Mouse (Mus musculus) liver, embryonic 14.5 days (tissue): ENCODE data around the gene Xpo4. TPM values are rescaled to one million over a fixed set of nuclear protein-coding genes. Genes with fewer than 3 reads are reported as not detected.
A peak's percentile ranks its signal among the peaks of the same experiment; 100 is the strongest.

Experiments
- ATAC-seq: fragments of 200-750 bp; cut with Nextera tagmentation; 2 replicates; pipeline ENCODE4 v1.8.0; 2017; ENCODE audit warnings: moderate number of reproducible peaks, mild to moderate bottlenecking, moderate library complexity; ENCODE audit not compliant: insufficient read depth
- DNase-seq, 3 experiments: peaks; one replicate each; pipeline ENCODE4 v3.0.0-alpha.2; 2012 to 2013; ENCODE audit warnings: low read depth in 3 of 3, low spot score in 3 of 3
- H3K27ac ChIP-seq: fragments of 300-500 bp; sonication (generic); 2 replicates; pipeline ENCODE4 v1.5.1; 2014; ENCODE audit warnings: moderate library complexity, mild to moderate bottlenecking, control low read depth, inconsistent platforms
- H3K27me3 ChIP-seq: fragments of 300-500 bp; sonication (generic); 2 replicates; pipeline ENCODE4 v1.6.1; 2014; ENCODE audit warnings: mild to moderate bottlenecking, low read length, moderate library complexity; ENCODE audit not compliant: control insufficient read depth, insufficient read depth
- H3K36me3 ChIP-seq: fragments of 300-500 bp; sonication (generic); replicated peaks from 2 replicates; pipeline ENCODE4 v1.6.1; 2014; ENCODE audit warnings: low read depth; ENCODE audit not compliant: control insufficient read depth, insufficient read depth
- H3K4me1 ChIP-seq, 2 experiments: fragments of 200-500 bp in 1 of 2; fragments of 300-500 bp in 1 of 2; sonication (generic) in 1 of 2; replicated peaks; 2 replicates each; pipeline ENCODE4 v1.6.1; 2012 to 2014; ENCODE audit warnings: antibody characterized with exemption in 1 of 2, inconsistent platforms in 1 of 2, low read length in 1 of 2; ENCODE audit not compliant: control insufficient read depth in 2 of 2, insufficient read depth in 2 of 2
- H3K4me2 ChIP-seq: fragments of 300-500 bp; sonication (generic); 2 replicates; pipeline ENCODE4 v1.6.1; 2014; ENCODE audit warnings: low read depth, mild to moderate bottlenecking, control low read depth, moderate library complexity
- H3K4me3 ChIP-seq, 2 experiments: fragments of 200-500 bp in 1 of 2; fragments of 300-500 bp in 1 of 2; sonication (generic) in 1 of 2; 2 replicates each; pipeline ENCODE4 v1.5.1; 2012 to 2014; ENCODE audit warnings: low read depth in 2 of 2, low read length in 2 of 2, mild to moderate bottlenecking in 2 of 2, control low read depth in 1 of 2, inconsistent platforms in 1 of 2, moderate library complexity in 1 of 2; ENCODE audit not compliant: insufficient read depth in 1 of 2
- H3K9ac ChIP-seq: fragments of 300-500 bp; sonication (generic); replicated peaks from 2 replicates; pipeline ENCODE4 v1.6.1; 2014; ENCODE audit warnings: mild to moderate bottlenecking, control low read depth, moderate library complexity
- H3K9me3 ChIP-seq: fragments of 300-500 bp; sonication (generic); 2 replicates; pipeline ENCODE4 v1.6.1; 2016; ENCODE audit warnings: low read length, mixed read lengths; ENCODE audit not compliant: control insufficient read depth
- CTCF ChIP-seq: IDR thresholded peaks from 2 replicates; pipeline ENCODE4 v1.5.1; 2016; ENCODE audit warnings: antibody characterized with exemption, low read depth, control low read depth
- EP300 ChIP-seq: IDR thresholded peaks from 2 replicates; pipeline ENCODE4 v1.6.1; 2016; ENCODE audit warnings: antibody characterized with exemption, low read depth
- WGBS: fragments of 180-500 bp; shearing (Covaris S2); extraction: QIAGEN DNeasy Blood & Tissue Kit; methylation state at CpG from one replicate; pipeline ENCODE4 v1.1.7; 2014; ENCODE audit not compliant: insufficient replicate concordance; 5-methylcytosine and 5-hydroxymethylcytosine counted together
- polyA plus RNA-seq, 2 experiments: library from polyadenylated mRNA; depleted of rRNA in 1 of 2; stranded (reverse) in 1 of 2; unstranded in 1 of 2; fragments of >200 nt; fragmentation: Nextera tagmentation in 1 of 2; extraction: Ambion mirVana in 1 of 2; gene quantifications; 2 replicates each; pipeline versions ENCODE4 v1.2.1 to v1.2.3; 2012 to 2014

Gene Xpo4
- polyA plus RNA-seq (2012; rRNA removed) (5.1 and 6.8 TPM in 2 replicates), polyA plus RNA-seq (2014; fragmentation: Nextera tagmentation; extraction: Ambion mirVana) (14.5 and 17.5 TPM in 2 replicates)

GRCm38 (mm10) chr14:57664822-57665627 lies at the start of gene Xpo4:
Gene Xpo4 (minus strand): TSS chr14:57665430.
- peak within 1 kb of the TSS; percentile 72 for H3K9ac ChIP-seq
- no peaks in the 10 kb centered on the region for H3K36me3 ChIP-seq
- H3K27me3 ChIP-seq, result no peaks in the 10 kb centered on the region
- H3K4me2 ChIP-seq, result peak within 1 kb of the TSS; percentile 66
- peak; percentile 40; the same call in 1 of the 2 replicates for TF ChIP-seq CTCF
- TF ChIP-seq EP300, result no peak
- peak within 1 kb of the TSS; percentile 79 for H3K27ac ChIP-seq
- peak; percentile 92 for ATAC-seq
- peak within 1 kb of the TSS; percentile 82 to 97 for H3K4me3 ChIP-seq
- no peaks in the 10 kb centered on the region for H3K9me3 ChIP-seq
- peaks cover 9% of the 10 kb centered on the region in 2 experiments for H3K4me1 ChIP-seq
- peak; percentile 72 to 75 (median 75) for DNase-seq
- WGBS, result under 1% methylated on average over 80 of the region's 80 CpGs

GRCm38 (mm10) chr14:57712884-57713283 lies 47.7 kb upstream of the Xpo4 start:
- 17% methylated on average over 1 of the region's 1 CpGs for WGBS
- H3K4me1 ChIP-seq, result peaks cover 13 to 22% of the 10 kb centered on the region in 2 experiments
- H3K9ac ChIP-seq, result no peak overlapping the region
- H3K4me2 ChIP-seq, result no peak overlapping the region
- H3K4me3 ChIP-seq, result no peak overlapping the region
- H3K36me3 ChIP-seq, result no peaks in the 10 kb centered on the region
- DNase-seq (peak in 2 of 3 experiments; percentile 26 to 33), ATAC-seq (peak; percentile 73)
- no peak overlapping the region for H3K27ac ChIP-seq
- no peaks in the 10 kb centered on the region for H3K9me3 ChIP-seq
- H3K27me3 ChIP-seq, result no peaks in the 10 kb centered on the region
- no peak for TF ChIP-seq EP300

- Histone ChIP-seq H3K36me3 (no peaks in the 10 kb centered on the region), H3K27me3 (no peaks in the 10 kb centered on the region), H3K9me3 (no peaks in the 10 kb centered on the region), H3K27ac (no peak overlapping the region), H3K4me3 (no peak overlapping the region), H3K9ac (no peak overlapping the region), H3K4me2 (no peak overlapping the region), H3K4me1 (peaks cover 13 to 29% of the 10 kb centered on the region in 2 experiments)
- WGBS, result 72% methylated on average over 6 of the region's 6 CpGs
- DNase-seq (no peak), ATAC-seq (no peak)
- no peak for TF ChIP-seq EP300
- TF ChIP-seq CTCF, result no peak
Measured at GRCm38 (mm10) chr14:57711059-57711458, 45.8 kb upstream of the Xpo4 start.

GRCm38 (mm10) chr14:57709171-57709570 lies 43.9 kb upstream of the Xpo4 start:
- Histone ChIP-seq H3K4me2 (no peak overlapping the region), H3K27ac (no peak overlapping the region), H3K4me3 (no peak overlapping the region), H3K27me3 (no peaks in the 10 kb centered on the region), H3K4me1 (peaks cover 13 to 29% of the 10 kb centered on the region in 2 experiments), H3K9me3 (no peaks in the 10 kb centered on the region), H3K36me3 (no peaks in the 10 kb centered on the region), H3K9ac (no peak overlapping the region)
- DNase-seq, result no peak
- 76% methylated on average over 10 of the region's 10 CpGs for WGBS
- no peak for ATAC-seq
- no peak for TF ChIP-seq CTCF
- TF ChIP-seq EP300, result no peak

- no peak for DNase-seq
- no peak overlapping the region for H3K4me3 ChIP-seq
Measured at GRCm38 (mm10) chr14:57708580-57708979, 43.4 kb upstream of the Xpo4 start.

More at GRCm38 (mm10) chr14:57708580-57708979, 43.4 kb upstream of the Xpo4 start:
- Histone ChIP-seq H3K4me2 (no peak overlapping the region), H3K9ac (no peak overlapping the region), H3K9me3 (no peaks in the 10 kb centered on the region), H3K4me1 (peaks cover 13 to 29% of the 10 kb centered on the region in 2 experiments), H3K27me3 (no peaks in the 10 kb centered on the region), H3K36me3 (no peaks in the 10 kb centered on the region), H3K27ac (no peak overlapping the region)
- TF ChIP-seq CTCF, result no peak
- no peak for TF ChIP-seq EP300
- 86% methylated on average over 7 of the region's 7 CpGs for WGBS
- no peak for ATAC-seq
